Mouse (Mus musculus) R1 (cell line): ENCODE measurements around the gene Wdr83.

Experiments
- DNase-seq: peaks from one replicate; pipeline ENCODE4 v3.0.0-alpha.2; 2018; ENCODE audit warnings: low read depth, low spot score

Gene Wdr83

DNA sequence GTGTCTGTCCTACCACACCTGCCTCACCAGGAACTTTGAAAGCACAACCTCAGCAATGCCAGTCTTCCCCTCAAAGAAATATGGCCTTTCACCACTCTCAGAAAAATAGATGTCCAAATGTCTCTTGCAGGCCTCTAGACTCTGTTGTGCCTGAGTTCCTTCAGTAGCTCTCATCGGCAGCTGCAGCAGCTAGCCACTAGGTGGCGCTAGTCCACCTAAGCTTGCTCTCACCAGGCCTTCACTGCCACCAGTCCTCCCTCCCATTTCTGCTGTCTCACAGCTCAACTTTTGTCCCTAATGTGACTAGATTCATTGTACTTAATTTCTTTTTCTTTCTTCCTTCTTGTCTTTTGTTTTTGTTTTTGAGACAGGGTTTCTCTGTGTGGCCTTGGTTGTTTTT, 4.1 kb downstream of the Wdr83 start:
- peak; percentile 86 for DNase-seq

DNA sequence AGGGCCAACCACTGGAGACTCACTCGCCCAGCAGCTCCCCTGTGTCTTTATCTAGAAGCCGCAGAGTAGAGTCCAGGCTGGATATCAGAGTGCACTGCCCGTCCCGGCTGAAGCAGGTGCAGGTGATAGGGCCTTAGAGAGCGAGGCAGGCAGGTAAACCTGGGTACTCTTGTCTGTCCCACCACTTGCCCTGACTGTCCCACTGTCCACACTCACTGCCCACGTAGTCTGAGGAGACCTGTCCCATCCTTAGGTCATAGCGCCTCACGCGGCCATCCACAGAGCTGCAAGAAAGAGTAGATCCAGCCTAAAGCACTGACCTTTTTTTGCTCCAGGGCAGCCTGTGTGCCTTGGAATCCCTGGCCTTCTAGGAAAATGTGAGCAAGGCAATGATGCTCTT, 5.1 kb downstream of the Wdr83 start:
- DNase-seq, result peak; percentile 77

DNA sequence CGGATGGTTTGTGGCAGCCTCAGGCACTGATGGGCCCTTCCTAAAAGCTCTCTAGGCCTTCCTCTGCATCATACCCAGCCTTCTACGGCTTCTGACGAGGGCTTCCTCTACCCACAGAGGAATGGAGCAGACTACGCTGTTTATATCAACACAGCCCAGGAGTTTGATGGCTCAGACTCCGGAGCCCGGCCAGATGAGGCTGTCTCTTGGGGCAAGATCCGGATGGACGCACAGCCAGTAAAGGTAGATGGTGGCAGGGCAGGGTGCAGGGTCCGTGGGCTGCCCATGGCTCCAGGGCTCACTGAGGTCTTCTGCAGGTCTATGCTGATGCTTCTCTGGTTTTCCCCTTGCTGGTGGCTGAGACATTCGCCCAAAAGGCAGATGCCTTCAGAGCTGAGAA, 6.5 kb downstream of the Wdr83 start:
- DNase-seq, result no peak

DNA sequence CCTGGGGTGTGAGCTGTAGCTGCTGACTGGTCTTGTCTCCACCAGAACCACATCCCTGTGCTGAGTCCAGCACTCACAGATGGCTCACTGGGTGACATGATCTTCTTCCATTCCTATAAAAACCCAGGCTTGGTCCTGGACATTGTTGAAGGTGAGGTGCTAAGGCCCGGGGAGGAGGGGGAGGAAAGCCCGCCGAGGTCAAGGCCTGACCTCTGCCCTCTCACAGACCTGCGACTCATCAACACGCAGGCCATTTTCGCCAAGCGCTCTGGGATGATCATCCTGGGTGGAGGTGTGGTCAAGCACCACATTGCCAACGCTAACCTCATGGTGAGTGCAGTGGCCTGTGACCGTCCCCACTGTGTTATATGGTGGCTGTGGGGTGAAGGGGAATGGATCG, 6.9 kb downstream of the Wdr83 start:
- DNase-seq, result no peak

- no peak for DNase-seq
These were observed 8.0 kb downstream of the Wdr83 start for GRCm38 (mm10) chr8:85073041-85073612.

DNA sequence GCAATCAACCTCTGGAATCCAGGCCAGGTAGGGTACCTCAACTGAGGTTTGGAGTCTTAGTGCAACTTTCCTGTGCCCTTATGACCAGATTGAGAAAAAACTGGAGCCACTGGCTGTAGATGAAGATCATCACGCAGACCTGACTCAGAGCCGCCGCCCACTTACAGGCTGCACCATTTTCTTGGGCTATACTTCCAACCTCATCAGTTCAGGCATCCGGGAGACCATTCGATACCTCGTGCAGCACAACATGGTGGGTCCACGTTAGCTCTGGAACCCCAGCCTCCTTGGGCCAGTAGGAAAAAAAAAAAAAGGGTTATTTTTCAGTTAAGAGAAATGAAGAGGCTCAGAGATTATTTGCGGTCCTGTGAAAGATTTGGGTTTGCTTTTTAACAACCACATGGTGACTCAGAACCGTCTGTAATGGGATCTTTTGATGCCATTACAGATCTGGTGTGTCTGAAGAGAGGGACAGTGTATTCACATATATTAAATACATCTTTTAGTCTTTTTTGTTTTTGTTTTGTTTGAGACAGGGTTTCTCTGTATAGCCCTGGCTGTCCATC, 8.7 kb downstream of the Wdr83 start:
- DNase-seq, result no peak

- peak; percentile 94 for DNase-seq
These were observed 9.4 kb downstream of the Wdr83 start, which contains the start of gene Dhps for GRCm38 (mm10) chr8:85071514-85072281. Gene Dhps, plus strand, starts transcription at chr8:85071757.

DNA sequence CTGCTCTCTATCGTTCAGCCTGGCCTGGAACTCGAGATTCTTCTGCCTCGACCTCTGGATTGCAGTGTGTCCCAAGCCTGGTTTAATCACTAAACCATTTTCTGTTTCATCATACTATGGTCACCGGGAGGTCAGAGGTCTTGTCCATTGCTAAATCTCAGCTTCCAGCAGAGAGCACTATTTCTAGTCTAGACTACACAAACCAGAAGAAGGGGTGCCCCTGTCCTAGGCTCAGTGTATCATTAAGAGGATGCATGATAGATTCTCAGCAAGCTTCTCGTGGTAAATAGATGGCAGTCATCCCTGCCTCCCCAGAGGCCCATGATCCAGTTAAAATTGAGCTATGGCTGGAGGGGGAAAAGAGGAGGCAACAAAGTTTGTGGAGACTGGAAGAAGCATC, 10.1 kb downstream of the Wdr83 start:
- peak; percentile 37 for DNase-seq

DNA sequence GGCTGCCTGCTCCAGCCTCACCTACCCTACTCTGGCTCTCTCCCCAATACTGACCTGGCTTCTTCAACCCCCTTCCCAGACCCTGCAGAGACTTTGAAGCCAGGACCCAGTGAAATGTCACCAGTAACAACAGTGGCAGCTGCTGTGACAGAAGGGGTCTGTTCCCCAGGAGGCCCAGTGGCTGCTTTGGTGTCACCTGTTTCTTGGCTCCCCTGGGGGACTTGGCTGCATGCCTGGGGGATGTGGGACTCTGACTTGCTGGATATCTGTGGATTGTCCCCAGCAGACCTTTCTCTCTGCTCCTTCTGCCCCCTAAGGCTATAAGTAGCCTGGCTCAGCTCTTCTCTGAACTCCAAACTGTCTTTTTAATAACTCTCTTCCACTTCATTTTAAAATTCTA, 13.1 kb downstream of the Wdr83 start, which contains the start of gene Gm5741:
Gm5741 (minus strand) TSS at position 1 of the 400 bp plus-strand sequence.
- DNase-seq, result no peak

DNA sequence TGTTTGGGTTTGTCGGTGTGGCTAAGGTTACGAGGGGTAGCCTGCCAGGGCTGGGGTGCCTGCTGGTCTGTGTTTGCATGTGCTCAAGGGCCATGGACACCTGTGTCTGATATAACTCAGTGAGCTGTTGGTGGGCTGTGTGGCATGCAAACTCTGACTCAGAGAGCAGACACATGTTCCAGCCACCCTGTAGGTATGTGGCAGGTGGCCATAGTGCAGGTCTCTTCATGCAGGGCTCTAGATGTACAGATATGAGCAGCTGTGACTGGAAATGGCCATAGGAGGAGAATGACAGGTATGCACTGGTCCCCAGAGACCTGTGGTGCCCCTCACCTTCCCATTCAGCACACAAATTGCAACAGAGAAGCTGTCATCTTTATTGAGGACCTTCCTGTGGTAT, 14.0 kb downstream of the Wdr83 start:
- DNase-seq, result no peak

- DNase-seq, result no peak
These were observed 15.9 kb downstream of the Wdr83 start for GRCm38 (mm10) chr8:85065213-85065612.

DNA sequence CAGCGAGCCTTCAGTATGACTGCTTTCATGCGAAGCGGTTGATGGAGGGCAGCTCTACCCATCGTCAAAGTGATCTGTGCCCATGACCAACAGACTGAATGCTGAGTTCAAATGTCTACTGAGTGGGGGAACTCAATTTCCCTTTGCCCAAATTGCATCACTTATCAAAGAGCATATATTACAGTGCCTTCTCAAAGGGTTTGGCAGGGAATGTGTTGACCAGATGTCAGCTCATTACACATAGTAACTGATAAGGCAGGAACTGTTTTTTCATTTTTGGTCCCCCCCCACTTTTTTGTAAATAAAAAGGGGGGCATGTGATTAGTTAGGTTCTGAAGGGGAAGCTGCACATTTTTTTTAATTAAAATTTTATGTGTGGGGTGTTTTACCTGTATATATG, 18.5 kb downstream of the Wdr83 start:
- DNase-seq, result no peak

DNA sequence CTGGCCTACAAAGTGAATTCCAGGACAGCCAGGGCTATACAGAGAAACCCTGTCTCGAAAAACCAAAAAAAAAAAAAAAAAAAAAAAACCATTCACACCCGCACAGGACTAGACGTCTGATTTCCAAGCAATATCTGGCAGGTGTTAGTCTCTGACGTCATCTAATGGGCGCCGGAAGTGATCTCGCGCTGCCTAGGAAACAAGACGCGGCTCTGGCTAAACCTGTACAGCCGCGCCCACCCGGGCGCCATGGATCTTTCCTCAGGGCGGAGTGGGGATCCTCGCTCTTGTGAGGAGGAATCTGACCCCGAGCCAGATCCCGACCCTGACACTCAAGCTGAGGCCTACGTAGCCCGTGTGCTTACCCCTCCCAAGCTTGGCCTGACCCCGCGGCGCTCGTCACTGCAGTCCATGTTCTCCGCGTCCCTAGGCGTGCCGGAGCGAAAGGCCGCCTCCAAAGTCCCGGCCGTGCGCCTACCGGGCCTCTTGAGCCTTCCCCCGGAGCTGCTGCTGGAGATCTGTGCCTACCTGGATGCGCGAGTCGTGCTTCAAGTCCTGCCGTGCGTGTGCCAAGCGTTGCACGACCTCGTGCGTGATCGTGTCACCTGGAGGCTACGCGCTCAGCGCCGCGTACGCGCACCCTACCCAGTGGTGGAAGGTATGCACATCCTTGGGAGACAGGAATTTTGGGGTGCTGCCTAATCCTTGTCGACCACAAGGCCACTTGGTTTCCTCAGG, 21.1 kb downstream of the Wdr83 start, which contains the start of gene Fbxw9:
Fbxw9 (plus strand) TSS at position 177 of the 738 bp plus-strand sequence.
- DNase-seq, result peak; percentile 97

- DNase-seq, result no peak
These were observed 23.7 kb downstream of the Wdr83 start for GRCm38 (mm10) chr8:85057367-85057766.

GRCm38 (mm10) chr8:85043619-85044018, 37.5 kb downstream of the Wdr83 start:
- DNase-seq, result no peak

GRCm38 (mm10) chr8:85037681-85038531, 43.2 kb downstream of the Wdr83 start:
- peak; percentile 53 for DNase-seq

DNA sequence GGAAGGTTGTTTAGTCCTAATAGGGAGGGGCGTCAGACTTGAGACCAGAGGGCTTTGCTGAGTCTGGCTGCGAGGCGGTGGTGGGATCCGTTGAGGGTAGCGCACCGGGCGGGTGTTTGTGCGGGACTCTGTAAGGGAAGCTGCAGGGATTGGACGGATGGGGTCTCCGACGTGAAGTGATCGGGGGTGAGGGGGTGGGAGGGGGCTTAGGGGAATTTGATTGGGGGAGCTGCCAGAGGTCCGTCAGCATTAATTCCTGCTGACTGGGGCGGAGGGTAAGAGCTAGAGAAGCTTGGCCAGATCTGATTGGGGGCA, 43.8 kb downstream of the Wdr83 start:
- peak; percentile 89 for DNase-seq

DNA sequence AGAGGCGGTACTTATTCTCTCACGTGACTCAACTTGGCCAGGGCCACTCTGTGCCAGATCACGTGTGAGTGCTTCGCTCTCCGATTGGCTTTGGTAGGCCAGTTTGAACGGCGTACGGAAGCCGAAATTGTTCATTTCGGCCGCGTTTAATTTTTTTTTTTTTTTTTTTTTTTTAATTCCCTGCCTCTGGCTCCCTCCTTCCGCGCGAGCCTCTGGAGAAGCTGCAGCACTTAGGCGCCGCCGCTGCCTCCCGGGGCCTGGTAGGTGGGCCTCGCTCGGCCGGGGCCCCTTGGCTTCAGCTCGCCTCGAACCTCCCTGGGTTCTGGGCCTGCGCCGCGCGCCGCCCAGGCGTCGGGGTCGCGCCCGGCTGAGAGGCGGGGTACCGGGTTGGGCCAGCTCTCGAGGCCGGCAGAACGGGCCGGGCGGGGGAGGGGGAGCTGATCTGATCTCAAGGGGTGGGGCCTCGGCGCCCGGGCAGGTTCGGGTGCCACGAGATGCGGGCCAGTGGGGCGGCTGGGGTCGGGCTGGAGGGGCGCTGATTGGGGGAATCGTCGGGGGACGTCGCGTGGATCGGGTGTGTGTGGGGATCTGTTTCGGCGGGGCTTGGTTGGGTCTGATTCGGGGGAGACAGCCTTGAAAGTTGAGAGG, 44.3 kb downstream of the Wdr83 start, which contains the start of gene Tnpo2:
Tnpo2 (plus strand) TSS at position 198 of the 648 bp plus-strand sequence.
- DNase-seq, result peak; percentile 99

DNA sequence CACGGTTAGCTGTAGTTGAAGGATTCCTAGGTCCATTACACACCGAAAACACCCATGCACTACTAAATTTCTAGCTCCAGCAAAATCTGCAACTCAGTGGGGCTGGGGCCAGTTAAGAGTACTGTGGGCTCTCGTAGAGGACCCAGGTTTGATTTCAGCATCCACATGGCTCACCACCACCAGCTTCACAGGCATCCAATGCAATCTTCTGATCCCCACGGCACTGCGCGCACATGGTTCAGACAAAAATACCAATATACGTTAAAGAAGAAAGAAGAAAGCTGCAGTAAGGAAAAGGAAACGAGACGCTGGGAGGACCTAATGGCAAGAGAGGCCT, 44.8 kb downstream of the Wdr83 start:
- DNase-seq, result no peak

DNA sequence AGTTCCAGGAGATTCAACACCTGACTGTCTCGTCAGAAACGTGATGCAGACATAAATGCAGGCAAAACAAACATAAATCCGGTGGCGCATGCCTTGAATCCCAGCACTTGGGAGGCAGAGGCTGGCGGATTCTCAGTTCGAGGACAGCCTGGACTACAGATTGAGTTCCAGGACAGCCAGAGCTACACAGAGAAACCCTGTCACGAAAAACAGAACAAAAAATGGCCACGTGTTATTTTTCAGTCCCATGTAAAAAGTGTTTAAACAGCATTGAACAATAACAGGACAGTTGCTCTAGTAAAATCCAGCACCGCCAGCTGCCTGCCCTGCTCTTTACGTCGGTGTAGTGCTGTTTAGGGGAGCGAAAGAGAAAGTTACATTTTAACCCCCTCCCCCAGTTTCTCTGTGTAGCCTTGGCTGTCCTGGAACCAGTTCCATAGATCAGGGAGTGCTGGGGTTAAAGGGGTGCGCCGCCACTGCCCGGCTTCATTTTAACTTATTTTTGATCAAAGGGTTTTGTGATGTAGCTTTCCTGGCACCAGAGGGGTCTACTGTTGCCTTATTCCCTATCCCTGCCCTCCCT, 45.3 kb downstream of the Wdr83 start:
- DNase-seq, result peak; percentile 48
